Mouse (Mus musculus): ENCODE measurements around the gene Brd7.

DNA sequence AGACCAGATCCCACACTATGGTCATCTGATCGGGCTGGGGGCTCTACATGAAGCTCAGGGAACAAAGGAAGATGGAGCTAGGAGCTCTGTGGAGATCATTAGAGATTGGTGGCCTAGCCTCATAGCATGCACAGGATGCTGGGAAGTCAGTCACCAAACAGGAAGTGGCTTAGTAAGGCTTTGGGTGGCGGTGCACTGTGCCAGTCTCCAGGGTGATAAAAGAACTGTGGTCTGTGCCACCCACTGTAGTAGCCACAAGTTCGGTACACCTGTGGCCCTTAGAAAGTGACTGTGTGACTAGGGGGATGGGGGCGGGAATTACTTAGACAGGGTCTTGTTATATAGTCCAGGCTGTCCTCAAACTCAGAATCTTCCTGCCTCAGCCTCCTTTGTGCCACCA is 56.2 kb downstream of the Brd7 start:
- TF ChIP-seq CTCF (IDR thresholded peaks at IDR 0.05; ENCODE audit: control insufficient read depth, insufficient read depth, low read length) (no peak), POLR2A (IDR thresholded peaks at IDR 0.05; ENCODE audit: borderline replicate concordance, control insufficient read depth, low read depth, low read length) (no peak)
